Mouse (Mus musculus) liver, adult 2 months (tissue): ENCODE results near the gene Ntn5.

Experiments used
- CTCF ChIP-seq: fragments of 200-500 bp; IDR thresholded peaks from 2 replicates; pipeline ENCODE4 v1.5.1; 2011; ENCODE audit warnings: low read depth, low read length, control low read depth
- POLR2A ChIP-seq: fragments of 200-500 bp; IDR thresholded peaks from 2 replicates; pipeline ENCODE4 v1.6.1; 2011; ENCODE audit warnings: low read length, control low read depth; ENCODE audit not compliant: insufficient read depth; ENCODE audit errors: extremely low read depth

- TF ChIP-seq POLR2A (no peak), CTCF (no peak)
These were observed 45.0 kb upstream of the Ntn5 start for GRCm38 (mm10) chr7:45638623-45639401.
